Mouse (Mus musculus) small intestine, adult 2 months (tissue): ENCODE data around the gene Arnt2.

ENCODE experiments used
- CTCF ChIP-seq: fragments of 200-500 bp; IDR thresholded peaks from 2 replicates; pipeline ENCODE4 v1.5.1; 2012; ENCODE audit warnings: low read depth, mild to moderate bottlenecking, control low read depth, inconsistent platforms, low read length, moderate library complexity, mixed read lengths; ENCODE audit not compliant: insufficient replicate concordance, insufficient read length; ENCODE audit errors: extremely low read depth
- POLR2A ChIP-seq: fragments of 200-500 bp; IDR thresholded peaks from 2 replicates; pipeline ENCODE4 v1.6.1; 2012; ENCODE audit warnings: low read depth, mild to moderate bottlenecking, control low read depth, inconsistent platforms, low read length, moderate library complexity

DNA sequence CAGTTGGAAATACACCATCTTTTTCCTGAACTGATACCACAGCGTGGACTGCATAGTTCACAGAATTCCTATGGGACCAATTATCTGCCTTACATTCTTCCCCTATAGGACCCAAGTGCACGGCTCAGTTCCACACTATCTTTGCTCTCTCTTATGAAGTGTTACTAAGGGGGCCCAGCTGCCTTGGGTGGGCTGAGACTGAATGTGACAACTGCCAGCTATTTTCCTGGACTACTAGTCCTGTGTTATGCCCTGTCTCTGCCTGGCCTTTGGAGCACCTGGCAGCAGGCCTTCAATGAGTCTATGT lies 73.4 kb downstream of the Arnt2 start:
- TF ChIP-seq CTCF: no peak
- no peak for TF ChIP-seq POLR2A
